Mouse (Mus musculus) MEL (cell line): ENCODE results near the gene Oas3. TPM values are rescaled to one million over a fixed set of nuclear protein-coding genes. Genes with fewer than 3 reads are reported as not detected.

Source experiments
- DNase-seq: peaks from one replicate; pipeline ENCODE4 v3.0.0; 2011; ENCODE audit warnings: low read depth, low spot score
- H3K27ac ChIP-seq: 2 replicates; pipeline ENCODE4 v1.5.1; 2012; ENCODE audit warnings: low read depth, mild to moderate bottlenecking, control low read depth, low read length, moderate library complexity; ENCODE audit not compliant: control insufficient read depth
- H3K27me3 ChIP-seq, 2 experiments: fragments of 150-350 bp in 1 of 2; sonication (generic) in 1 of 2; 2 replicates each; pipeline ENCODE4 v1.6.1; 2012; ENCODE audit warnings: low read length in 2 of 2, mild to moderate bottlenecking in 2 of 2, improper control_type of control experiment in 1 of 2, moderate library complexity in 1 of 2; ENCODE audit not compliant: insufficient read depth in 2 of 2, control insufficient read depth in 1 of 2
- H3K36me3 ChIP-seq, 2 experiments: 2 replicates each; pipeline ENCODE4 v1.6.1; 2012 to 2014; ENCODE audit warnings: low read length in 2 of 2, improper control_type of control experiment in 1 of 2, inconsistent platforms in 1 of 2, mild to moderate bottlenecking in 1 of 2; ENCODE audit not compliant: insufficient read depth in 2 of 2, control insufficient read depth in 1 of 2
- H3K4me1 ChIP-seq, 2 experiments: fragments of 150-350 bp in 1 of 2; sonication (generic) in 1 of 2; 2 replicates each; pipeline ENCODE4 v1.6.1; 2012; ENCODE audit warnings: low read length in 2 of 2, improper control_type of control experiment in 1 of 2, mild to moderate bottlenecking in 1 of 2; ENCODE audit not compliant: insufficient read depth in 2 of 2, control insufficient read depth in 1 of 2
- H3K4me3 ChIP-seq, 2 experiments: fragments of 150-350 bp in 1 of 2; sonication (generic) in 1 of 2; 2 replicates each; pipeline ENCODE4 v1.5.1; 2012; ENCODE audit warnings: low read depth in 2 of 2, low read length in 2 of 2, mild to moderate bottlenecking in 2 of 2, moderate library complexity in 2 of 2, control low read depth in 1 of 2, improper control_type of control experiment in 1 of 2; ENCODE audit not compliant: control insufficient read depth in 1 of 2, insufficient read depth in 1 of 2
- H3K79me2 ChIP-seq: 2 replicates; pipeline ENCODE4 v1.6.1; 2012; ENCODE audit warnings: mild to moderate bottlenecking, low read length, moderate library complexity; ENCODE audit not compliant: control insufficient read depth, poor library complexity, insufficient read depth
- H3K9ac ChIP-seq: 2 replicates; pipeline ENCODE4 v1.6.1; 2012; ENCODE audit warnings: low read depth, mild to moderate bottlenecking, control low read depth, low read length, moderate library complexity; ENCODE audit not compliant: control insufficient read depth, poor library complexity, severe bottlenecking
- H3K9me3 ChIP-seq: fragments of 150-350 bp; sonication (generic); replicated peaks from 2 replicates; pipeline ENCODE4 v1.6.1; 2012; ENCODE audit warnings: mild to moderate bottlenecking, low read length, improper control_type of control experiment, moderate library complexity; ENCODE audit not compliant: insufficient read depth
- BHLHE40 ChIP-seq: IDR thresholded peaks from 2 replicates; pipeline ENCODE4 v1.6.1; 2012; ENCODE audit warnings: low read depth, mild to moderate bottlenecking, inconsistent platforms, low read length, improper control_type of control experiment, borderline replicate concordance
- CTCF ChIP-seq, 3 experiments: IDR thresholded peaks in 2 of 3; conservative IDR thresholded peaks in 1 of 3; 2 replicates each; pipeline ENCODE4 v1.5.1; 2011 to 2012; ENCODE audit warnings: low read length in 3 of 3, low read depth in 2 of 3, mild to moderate bottlenecking in 2 of 3, improper control_type of control experiment in 1 of 3, inconsistent platforms in 1 of 3, mixed read lengths in 1 of 3, moderate library complexity in 1 of 3; ENCODE audit not compliant: control insufficient read depth in 1 of 3, insufficient read depth in 1 of 3, poor library complexity in 1 of 3, severe bottlenecking in 1 of 3
- E2F4 ChIP-seq: IDR thresholded peaks from 2 replicates; pipeline ENCODE4 v1.6.1; 2011; ENCODE audit warnings: low read depth, low read length, improper control_type of control experiment, borderline replicate concordance
- ELF1 ChIP-seq: IDR thresholded peaks from 2 replicates; pipeline ENCODE4 v1.6.1; 2014; ENCODE audit warnings: low read depth, mild to moderate bottlenecking, inconsistent platforms, low read length, improper control_type of control experiment, moderate library complexity
- EP300 ChIP-seq, 2 experiments: IDR thresholded peaks; 2 replicates each; pipeline ENCODE4 v1.6.1; 2011; ENCODE audit warnings: improper control_type of control experiment in 2 of 2, low read length in 2 of 2, low read depth in 1 of 2, mild to moderate bottlenecking in 1 of 2
- ETS1 ChIP-seq: IDR thresholded peaks from 2 replicates; pipeline ENCODE4 v1.6.1; 2012; ENCODE audit warnings: low read depth, mild to moderate bottlenecking, inconsistent platforms, low read length, improper control_type of control experiment, moderate library complexity
- MAFK ChIP-seq: IDR thresholded peaks from 2 replicates; pipeline ENCODE4 v1.6.1; 2011; ENCODE audit warnings: low read depth, mild to moderate bottlenecking, low read length, improper control_type of control experiment, borderline replicate concordance
- MAX ChIP-seq: IDR thresholded peaks from 2 replicates; pipeline ENCODE4 v1.6.1; 2011; ENCODE audit warnings: low read length, improper control_type of control experiment
- MXI1 ChIP-seq: IDR thresholded peaks from 2 replicates; pipeline ENCODE4 v1.6.1; 2011; ENCODE audit warnings: mild to moderate bottlenecking, low read depth, low read length, improper control_type of control experiment
- RAD21 ChIP-seq: IDR thresholded peaks from 2 replicates; pipeline ENCODE4 v1.6.1; 2011; ENCODE audit warnings: mild to moderate bottlenecking, low read depth, low read length, improper control_type of control experiment
- SIN3A ChIP-seq: IDR thresholded peaks from 2 replicates; pipeline ENCODE4 v1.6.1; 2012; ENCODE audit warnings: low read length, improper control_type of control experiment, inconsistent platforms
- SMC3 ChIP-seq: IDR thresholded peaks from 2 replicates; pipeline ENCODE4 v1.6.1; 2011; ENCODE audit warnings: low read depth, low read length, improper control_type of control experiment
- TAL1 ChIP-seq: IDR thresholded peaks from 2 replicates; pipeline ENCODE4 v1.6.1; 2012; ENCODE audit warnings: mild to moderate bottlenecking, inconsistent platforms, low read length, moderate library complexity, mixed read lengths
- TBP ChIP-seq: IDR thresholded peaks from 2 replicates; pipeline ENCODE4 v1.8.0; 2011; ENCODE audit warnings: low read depth, low read length, improper control_type of control experiment
- TCF12 ChIP-seq: IDR thresholded peaks from 2 replicates; pipeline ENCODE4 v1.6.1; 2014; ENCODE audit warnings: low read depth, mild to moderate bottlenecking, inconsistent platforms, low read length, improper control_type of control experiment, moderate library complexity
- ZKSCAN1 ChIP-seq: IDR thresholded peaks from 2 replicates; pipeline ENCODE4 v1.6.1; 2012; ENCODE audit warnings: low read depth, mild to moderate bottlenecking, inconsistent platforms, low read length, improper control_type of control experiment, moderate library complexity
- polyA plus RNA-seq, 2 experiments: library from polyadenylated mRNA; stranded (reverse) in 1 of 2; unstranded in 1 of 2; fragments of >175 nt in 1 of 2; fragments of >200 nt in 1 of 2; gene quantifications; 2 replicates each; pipeline versions ENCODE4 v1.2.1 to v1.2.4; 2012; ENCODE audit warnings: low replicate concordance in 2 of 2, low read depth in 1 of 2; ENCODE audit not compliant: insufficient read length in 2 of 2, insufficient read depth in 1 of 2, missing spikeins in 1 of 2
- total RNA-seq: library from RNA; depleted of rRNA; stranded (reverse); fragments of 300-350 nt; gene quantifications from 2 replicates; pipeline ENCODE4 v1.2.3, GENCODE M21; 2012; rRNA removed

Oas3 gene
- 1.6 and 1.9 TPM in 2 replicates for total RNA-seq
- 1 to 10 TPM in 1 of 2 experiments, not detected in 1; 4.0 TPM for polyA plus RNA-seq

DNA sequence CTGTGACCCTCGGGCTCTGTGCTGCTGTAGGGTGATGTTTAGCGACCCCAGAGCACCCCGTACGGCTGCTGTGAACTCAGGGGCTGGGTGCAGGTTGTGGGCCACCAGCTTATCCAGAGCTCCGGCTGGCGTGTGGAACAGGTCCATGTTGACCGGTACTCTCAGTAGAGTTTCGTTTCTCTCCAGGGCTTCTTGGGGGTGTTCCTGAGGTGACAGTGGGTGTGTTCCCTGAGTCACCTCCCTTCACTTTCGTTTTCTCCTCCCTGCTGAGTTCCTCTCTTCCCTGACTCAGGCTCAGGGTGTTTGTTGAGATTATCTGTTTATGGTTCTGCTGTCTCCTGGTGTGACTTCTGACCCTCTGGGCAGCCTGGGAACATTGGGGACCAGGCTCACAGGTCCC lies at the start of gene Oas3:
Gene Oas3, minus strand, starts transcription at position 184 of the 400 bp plus-strand sequence.
- TF ChIP-seq EP300 (IDR thresholded peaks at IDR 0.05; ENCODE audit: low read depth in 1 of 2, low read length in 2 of 2) (peak in 1 of 2 experiments; percentile 10; a peak in 1 of 4 replicates), SIN3A (0 out of 2 replicates have a peak, but pooled peaks have one; percentile 49), TAL1 (0 out of 2 replicates have a peak, but pooled peaks have one; percentile 17), ZKSCAN1 (no peak), TBP (0 out of 2 replicates have a peak, but pooled peaks have one; percentile 44), ELF1 (no peak), MXI1 (peak; percentile 83), ETS1 (peak; percentile 86)
- peak within 1 kb of the TSS; percentile 58 for H3K9ac ChIP-seq
- no peaks in the 10 kb centered on the region for H3K9me3 ChIP-seq
- H3K4me1 ChIP-seq, result peaks cover 15 to 48% of the 10 kb centered on the region in 2 experiments
- DNase-seq, result peak; percentile 75
- no peaks in the 10 kb centered on the region for H3K27me3 ChIP-seq
- H3K36me3 ChIP-seq, result peaks cover 0 to 11% of the 10 kb centered on the region in 2 experiments; a peak in 2 of 4 replicates
- H3K4me3 ChIP-seq, result peak within 1 kb of the TSS; percentile 75 to 99
- peak within 1 kb of the TSS; percentile 54 for H3K27ac ChIP-seq
- H3K79me2 ChIP-seq, result no peaks in the 10 kb centered on the region

DNA sequence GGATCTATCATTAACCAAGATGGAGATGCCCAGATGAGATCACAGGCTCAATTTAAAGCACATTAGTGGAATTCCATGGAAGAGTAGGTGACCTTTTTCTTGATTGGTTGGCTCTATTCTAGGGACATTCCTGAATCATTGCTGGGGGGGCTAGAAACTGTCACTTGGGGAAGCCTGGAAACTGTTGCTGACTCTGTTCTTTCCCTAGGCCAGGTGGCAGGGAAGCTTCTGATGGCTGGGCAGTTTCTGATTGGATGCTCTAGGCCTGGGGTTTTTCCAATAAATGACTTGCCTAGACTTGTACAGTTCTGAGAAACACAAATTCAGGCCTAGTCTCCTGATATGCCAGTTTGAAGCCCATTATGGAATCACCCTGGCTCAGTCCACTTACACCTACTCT lies 41.5 kb upstream of the Oas3 start:
- Histone ChIP-seq H3K36me3 (no peaks in the 10 kb centered on the region), H3K4me3 (no peak overlapping the region), H3K9ac (no peak overlapping the region)
- TF ChIP-seq E2F4, result no peak
- TF ChIP-seq TCF12, result no peak
- TF ChIP-seq BHLHE40, result no peak
- no peak for TF ChIP-seq CTCF (IDR thresholded peaks at IDR 0.05 in 2 of 3, conservative IDR thresholded peaks at IDR 0.05 in 1 of 3; ENCODE audit: control insufficient read depth in 1 of 3, insufficient read depth in 1 of 3, low read depth in 2 of 3, low read length in 3 of 3, poor library complexity in 1 of 3, severe bottlenecking in 1 of 3)
- no peak for TF ChIP-seq MAX
- no peak for TF ChIP-seq TBP
- no peak for TF ChIP-seq MAFK
- TF ChIP-seq, all 39 proteins: peak for 0
- H3K9me3 ChIP-seq, result no peaks in the 10 kb centered on the region
- H3K79me2 ChIP-seq, result no peaks in the 10 kb centered on the region
- H3K27me3 ChIP-seq, result no peaks in the 10 kb centered on the region
- H3K4me1 ChIP-seq, result no peaks in the 10 kb centered on the region
- DNase-seq, result no peak
- no peak overlapping the region for H3K27ac ChIP-seq

- TF ChIP-seq CTCF (IDR thresholded peaks at IDR 0.05 in 2 of 3, conservative IDR thresholded peaks at IDR 0.05 in 1 of 3; ENCODE audit: control insufficient read depth in 1 of 3, insufficient read depth in 1 of 3, low read depth in 2 of 3, low read length in 3 of 3, poor library complexity in 1 of 3, severe bottlenecking in 1 of 3) (peak; percentile 66 to 72 (median 67)), TAL1 (no peak), SMC3 (peak; percentile 27; the same call in 1 of the 2 replicates), RAD21 (no peak)
- Histone ChIP-seq H3K9me3 (no peaks in the 10 kb centered on the region), H3K9ac (no peak overlapping the region), H3K27me3 (no peaks in the 10 kb centered on the region), H3K36me3 (no peaks in the 10 kb centered on the region), H3K79me2 (no peaks in the 10 kb centered on the region), H3K4me3 (no peak overlapping the region), H3K27ac (no peak overlapping the region), H3K4me1 (peaks cover 2 to 9% of the 10 kb centered on the region in 2 experiments; a peak in 2 of 4 replicates)
- peak; percentile 56 for DNase-seq
These were observed 38.5 kb upstream of the Oas3 start for GRCm38 (mm10) chr5:120815949-120816348.
